Mouse (Mus musculus) cerebellum, postnatal 4 days (tissue): ENCODE measurements at regions not wholly inside any gene's neighbourhood (a gene's known extent, or its start where the extent isn't known, plus 50 kb on each side); places are given as distances from the start of the nearest gene placed in this dataset.
A peak's percentile ranks its signal among the peaks of the same experiment; 100 is the strongest.

Source experiments
- DNase-seq, 2 experiments: peaks; one replicate each; pipeline ENCODE4 v3.0.0; 2022; ENCODE audit warnings: low spot score in 2 of 2, mixed read lengths in 1 of 2

DNA sequence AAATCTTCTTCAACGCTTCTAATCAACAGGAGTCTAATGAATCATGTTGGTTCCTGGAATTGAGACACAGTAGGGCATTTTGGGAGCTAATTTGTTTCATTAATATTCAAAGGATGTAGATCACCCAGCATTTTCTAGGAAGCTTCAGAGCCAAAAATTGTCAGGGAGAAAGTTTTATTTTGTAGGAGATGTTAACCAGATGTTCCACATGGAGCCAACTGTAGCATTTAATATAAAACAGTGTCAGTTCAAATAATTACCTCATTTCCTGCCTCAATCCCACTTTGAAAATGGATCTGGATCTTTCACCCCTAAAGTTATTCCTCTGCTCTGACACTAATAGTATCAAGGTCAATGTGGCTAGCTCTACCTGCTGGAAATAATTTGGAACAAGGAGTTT lies 389.6 kb upstream of the Lmcd1 start:
- no peak for DNase-seq

DNA sequence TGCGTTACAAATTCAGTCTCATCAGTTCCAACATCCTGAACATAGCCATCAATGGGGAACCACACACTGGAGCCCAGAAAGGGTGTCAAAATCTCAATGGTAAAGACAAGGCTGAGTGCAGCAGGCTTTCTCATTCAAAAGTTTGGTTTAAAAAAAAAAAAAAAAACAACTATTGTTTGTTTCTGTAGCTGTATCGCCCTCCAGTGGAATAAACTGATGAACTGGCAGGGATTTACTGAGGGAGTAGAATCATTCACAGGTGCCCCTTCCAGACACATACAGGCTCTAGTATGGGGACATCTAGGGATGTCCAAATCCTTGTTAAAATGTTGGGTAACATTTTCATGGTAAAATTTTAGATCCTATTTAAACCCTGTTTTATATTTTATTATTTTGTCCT lies 361.6 kb upstream of the Lmcd1 start:
- no peak for DNase-seq

DNA sequence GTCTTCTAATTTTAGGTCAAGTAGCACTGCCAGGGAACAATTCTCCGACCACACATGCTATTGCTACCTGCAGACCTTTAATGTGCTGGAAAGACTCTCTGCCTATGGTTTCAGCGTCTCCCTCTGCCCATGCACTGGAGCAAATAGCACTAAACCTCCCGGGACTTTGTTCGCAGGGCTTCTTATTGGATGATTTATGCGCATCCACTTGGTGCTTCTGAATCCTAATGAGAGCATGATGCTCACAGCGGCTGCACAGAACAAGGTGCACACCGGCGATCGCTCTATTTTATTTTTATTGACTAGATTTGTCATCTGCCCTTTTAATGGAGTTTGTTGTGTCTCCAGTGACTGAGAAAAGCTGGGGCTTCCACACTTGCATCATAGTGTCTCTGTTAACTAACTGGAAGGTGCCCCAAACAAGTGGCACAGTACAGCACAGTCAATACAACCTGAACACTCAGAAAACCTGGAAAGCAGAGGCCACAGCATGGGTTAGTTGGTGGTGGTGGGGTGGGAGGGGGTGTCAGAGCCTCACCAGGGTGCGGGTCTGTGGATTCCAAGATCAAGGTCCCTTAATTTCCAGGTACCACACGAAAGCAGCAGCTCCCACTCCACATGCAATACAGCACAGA lies 359.7 kb upstream of the Lmcd1 start:
- no peak for DNase-seq

DNA sequence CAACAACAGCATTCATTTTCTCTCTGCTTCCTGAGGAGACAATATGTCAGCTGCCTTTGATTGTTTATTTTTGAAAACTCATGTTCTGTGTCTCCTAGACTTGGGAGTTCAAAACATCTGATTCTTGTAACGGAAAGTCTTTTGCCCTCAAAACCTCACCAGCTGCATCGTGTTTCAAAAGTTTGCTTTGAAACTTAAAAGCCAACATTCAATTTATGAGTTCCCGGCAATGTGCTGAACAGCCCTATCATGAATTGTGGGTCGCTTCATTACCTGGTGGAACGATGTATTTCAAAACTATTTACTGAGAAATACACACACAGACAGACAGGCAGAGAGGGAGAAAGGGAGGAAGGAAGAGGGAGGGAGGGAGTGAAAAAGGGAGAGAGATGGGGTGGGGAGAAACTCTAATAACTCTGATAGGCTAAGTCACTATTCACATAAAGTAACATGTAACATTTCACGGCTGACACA lies 356.3 kb upstream of the Lmcd1 start:
- no peak for DNase-seq

DNA sequence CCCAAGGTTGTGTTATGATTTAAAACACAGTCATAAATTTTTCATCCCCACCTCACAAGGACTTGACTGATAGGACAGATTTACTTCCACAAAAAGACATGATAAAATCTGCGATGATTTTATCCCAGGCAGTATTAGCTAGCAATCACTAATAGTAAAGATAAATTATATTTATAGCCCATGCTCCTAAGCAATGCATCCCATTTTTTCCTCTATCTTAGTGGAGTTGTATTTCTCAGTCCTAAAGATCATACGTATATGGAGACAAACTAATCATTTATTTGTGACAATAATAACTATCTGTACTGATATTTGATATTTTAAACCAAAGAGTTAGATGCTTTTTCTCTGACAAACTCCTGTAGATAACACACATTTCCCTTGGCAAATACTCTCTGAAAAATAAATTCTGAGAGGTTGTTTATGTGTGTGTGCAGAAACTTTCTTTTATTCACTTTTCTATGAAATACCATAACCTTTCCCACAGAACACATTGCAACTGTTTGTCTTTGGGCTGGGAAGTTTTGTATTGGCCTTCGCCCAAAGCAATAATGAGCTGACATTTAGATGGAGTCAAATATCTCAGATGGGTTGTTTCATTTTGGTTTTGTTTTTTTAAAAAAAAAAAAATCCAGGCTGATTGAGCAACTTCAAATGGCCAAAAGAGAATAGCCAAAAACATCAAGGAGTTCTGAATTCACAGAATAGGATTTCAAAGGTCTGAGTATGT lies 355.5 kb upstream of the Lmcd1 start:
- DNase-seq, result no peak

DNA sequence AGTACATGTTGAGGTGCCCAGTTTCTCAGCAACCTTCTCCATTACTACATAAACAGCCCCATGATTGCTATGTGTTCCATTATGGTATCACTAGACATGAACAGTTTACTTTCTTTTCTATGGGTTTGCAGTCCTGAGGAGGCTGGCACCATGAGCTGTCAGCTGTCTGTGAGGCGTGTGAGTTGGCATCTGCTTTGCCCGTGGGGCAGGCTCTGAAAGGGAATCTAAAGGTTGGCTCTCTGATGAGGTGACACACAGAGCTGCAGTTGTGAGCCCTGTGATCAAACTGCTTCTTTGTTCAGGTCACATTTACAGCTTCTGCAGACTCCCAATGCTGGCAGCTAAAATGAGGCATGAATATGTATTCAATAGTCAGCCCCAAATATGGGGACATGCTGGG lies 341.0 kb upstream of the Lmcd1 start:
- DNase-seq, result no peak

DNA sequence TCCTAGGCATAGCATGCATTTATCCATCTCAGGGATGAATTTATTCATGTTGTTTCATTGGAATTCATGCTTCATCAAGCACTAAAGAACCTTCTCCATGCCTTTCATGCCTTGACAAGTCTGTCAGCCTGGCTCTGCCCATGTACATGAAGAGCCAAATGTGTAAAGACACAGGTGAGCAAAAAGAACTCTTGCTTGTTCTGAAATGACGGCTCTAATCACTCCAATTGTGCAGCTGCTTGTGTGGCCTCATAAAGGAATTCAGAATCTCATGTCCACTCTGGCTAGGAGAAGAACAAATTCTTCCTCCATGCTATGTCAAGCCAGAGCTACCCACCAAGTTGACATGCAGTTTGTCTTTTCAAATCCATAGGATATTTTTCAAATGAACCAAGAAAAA lies 319.2 kb upstream of the Lmcd1 start:
- no peak for DNase-seq

DNA sequence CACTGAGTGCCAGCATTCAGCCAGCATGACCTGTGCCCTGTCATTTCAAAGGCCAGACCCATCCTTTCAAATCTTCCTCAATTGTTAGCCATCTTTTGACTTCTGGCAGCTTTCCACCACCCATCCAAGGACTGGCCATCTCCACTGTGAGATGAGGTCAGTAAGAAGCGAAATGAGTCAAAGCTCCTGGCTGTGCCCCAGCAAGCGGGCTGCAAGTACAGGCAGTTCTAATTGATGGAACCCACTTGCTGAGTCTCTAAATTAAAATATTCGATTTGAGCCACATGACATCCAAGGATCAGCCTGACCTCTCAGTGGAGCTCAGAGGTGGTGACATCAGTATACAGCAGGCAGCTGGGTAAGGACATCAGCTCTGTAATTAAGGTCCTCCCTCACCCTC lies 307.8 kb upstream of the Lmcd1 start:
- DNase-seq, result peak in 1 of 2 experiments; percentile 1

DNA sequence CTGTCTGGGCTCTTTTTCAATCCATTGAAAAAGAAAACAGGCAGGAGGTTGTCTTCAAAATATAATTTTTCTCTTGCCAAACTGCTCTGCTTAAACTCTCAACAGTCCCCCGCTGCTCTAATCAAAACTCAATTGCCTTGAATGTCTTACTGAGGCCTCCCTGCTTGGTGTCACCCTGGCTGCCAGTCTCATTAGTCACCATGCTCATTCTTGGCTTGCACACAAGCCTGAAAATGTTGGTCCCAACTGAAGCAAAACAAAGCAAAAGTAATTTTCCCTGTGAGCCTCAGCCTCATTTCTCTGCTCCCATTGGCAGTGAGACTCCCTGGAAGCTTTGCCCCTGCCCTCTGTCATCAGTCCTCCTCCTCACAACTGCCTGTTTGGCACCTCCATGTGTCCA lies 288.1 kb upstream of the Lmcd1 start:
- no peak for DNase-seq

DNA sequence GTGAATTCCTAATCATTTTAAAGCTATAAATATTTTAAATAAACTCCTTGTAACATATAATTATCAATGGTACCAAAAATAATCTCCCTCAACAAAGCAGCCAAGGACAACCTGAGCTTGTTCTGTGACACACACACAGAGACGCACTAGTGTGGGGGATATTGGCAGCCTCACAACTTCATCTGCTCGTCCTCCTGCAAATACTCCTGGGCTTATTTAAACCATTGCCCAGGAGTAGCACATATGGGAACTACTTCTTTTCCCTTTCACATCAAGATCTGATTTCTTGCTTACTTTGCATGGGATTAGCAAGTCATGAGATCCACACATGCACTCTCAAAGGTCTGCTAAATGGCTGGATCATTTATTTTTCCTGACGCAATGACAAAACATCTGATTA lies 277.7 kb upstream of the Lmcd1 start:
- DNase-seq, result no peak

DNA sequence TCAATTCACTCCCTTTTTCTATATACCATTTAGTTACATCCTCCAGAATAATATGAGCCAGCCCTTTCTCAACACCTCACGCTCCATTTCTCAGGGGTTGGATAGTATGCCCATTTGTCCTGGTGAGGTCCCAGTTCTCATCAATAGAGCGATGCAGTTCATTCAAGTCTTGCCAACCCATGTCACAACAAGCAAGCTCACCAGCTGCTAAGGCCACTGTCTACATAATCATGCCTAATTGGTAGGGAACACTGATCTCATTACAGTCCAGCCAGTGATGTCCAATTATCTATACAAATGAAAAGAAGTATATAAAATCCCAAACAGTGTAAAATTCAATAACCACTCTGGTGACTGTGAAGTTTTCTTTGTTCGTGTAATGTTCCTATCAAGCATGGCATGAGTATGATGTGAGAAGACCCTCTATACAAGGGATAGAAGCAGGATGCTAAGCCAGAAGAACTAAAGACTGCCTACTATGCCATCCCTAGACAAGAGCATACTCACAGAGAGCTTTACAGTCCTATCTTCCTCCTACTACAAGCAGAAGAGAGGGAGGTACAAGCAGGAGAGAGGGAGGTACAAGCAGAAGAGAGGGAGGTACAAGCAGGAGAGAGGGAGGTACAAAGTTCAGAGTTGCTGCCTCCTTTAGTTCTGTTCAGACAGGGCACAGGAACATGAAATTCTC lies 269.6 kb upstream of the Lmcd1 start:
- no peak for DNase-seq

DNA sequence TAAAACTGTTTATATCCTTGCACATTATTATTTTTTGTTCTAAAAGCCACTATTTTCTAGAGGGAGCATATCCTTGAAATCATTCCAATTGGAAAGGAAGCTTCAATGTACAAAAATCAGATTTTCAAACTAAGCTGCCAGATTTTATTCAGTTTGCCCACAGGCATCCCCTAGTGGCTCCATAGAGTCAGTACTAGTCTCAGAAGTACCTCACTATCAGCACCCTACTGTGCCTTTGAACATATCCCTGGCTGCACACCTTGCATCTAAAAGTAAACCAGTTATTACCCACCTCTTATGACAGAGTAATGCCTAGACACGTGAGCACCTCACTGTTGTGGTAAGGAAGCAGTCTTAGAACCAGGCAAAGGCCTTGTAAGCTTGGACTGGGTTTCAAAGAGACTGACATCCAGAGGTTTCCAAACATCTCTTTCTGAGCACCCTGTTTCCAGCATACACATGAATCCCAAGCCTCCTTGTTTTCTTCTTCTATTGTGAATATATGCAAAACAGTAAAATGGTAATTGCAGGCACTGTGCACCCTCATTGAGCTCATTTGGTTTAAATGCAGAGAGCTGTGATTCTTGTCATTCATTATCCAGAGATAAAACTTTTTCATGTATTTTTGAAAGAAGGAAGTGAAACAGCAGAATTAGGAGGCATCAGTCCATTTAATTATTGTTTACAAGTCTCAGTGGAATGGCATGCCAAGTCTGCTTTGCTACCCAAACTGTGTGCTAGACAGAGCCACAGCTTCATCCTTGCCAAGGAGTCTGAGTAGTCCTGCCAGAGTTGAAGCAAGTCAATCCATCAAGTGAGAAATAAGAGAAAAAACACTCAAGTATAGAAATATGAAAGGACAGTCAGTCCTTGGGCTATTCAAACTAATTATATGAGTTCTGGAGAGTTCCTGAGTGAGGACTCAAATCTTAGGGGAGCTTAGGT lies 247.0 kb upstream of the Lmcd1 start:
- DNase-seq, result no peak

DNA sequence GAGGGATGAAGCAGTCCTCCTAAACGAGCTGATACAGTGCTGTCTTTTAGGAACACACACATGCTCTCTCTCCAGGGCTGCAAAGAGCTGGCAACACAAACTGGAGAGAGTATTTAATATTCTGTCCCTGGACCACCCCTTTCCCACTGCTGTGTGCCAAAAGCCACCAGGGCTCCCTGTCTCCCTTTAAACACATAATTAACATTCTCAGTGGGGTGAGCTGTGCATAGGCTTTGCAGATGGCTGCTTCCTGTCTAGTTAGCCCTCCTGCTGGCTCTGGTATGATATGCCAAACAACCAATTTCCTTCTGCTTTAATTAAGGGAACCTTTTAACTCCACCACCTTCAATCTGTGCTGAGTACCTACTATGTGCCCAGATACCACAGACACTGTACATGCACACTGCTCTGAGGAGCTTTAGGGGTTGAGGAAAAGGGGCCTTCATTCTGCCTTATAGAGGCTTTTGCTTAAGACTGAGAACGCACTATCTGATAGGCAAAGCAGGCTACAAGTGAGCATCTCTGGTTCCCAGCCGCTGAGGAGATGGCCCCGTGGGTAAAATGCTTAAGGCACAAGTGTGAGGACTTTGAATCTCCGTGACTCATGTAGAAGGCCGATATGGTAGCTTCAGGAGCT lies 222.9 kb upstream of the Lmcd1 start:
- DNase-seq, result peak in 1 of 2 experiments; percentile 52

DNA sequence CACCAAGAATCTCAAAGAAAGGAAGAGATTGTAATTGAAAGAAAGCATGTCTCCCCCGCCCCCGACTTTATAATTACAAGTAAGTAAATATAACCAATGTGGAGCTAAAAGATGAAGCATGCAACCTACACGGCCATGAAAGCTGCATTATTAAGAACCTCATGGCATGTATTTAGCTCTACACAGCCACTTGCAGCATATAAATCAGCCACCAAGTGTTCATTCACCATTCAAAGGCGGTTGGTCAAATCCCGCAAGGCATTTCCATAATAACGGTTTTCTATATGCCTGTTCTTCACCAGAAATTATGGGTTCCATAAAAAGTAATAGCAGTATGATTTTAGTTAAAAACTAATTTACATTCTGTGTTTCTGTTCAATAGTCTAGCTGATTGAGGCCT lies 221.4 kb upstream of the Lmcd1 start:
- no peak for DNase-seq

DNA sequence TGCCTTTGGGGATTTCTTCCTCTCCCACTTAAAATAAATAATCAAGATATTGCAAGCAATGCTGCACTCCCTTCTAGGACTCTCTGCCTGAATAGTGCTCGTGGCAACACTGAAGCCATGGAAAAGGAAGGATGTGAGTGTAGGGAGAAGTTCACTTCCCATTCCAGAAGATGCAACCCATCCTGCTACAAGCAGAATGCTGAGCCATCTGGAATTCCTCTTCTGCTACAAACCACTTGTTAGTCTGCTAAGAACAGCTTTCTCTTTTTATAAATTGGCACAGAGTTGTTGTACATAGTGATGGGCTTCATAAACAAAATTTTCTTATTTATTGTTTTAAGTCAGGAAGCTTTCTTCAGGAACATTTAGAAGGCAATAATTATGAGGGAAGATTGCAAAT lies 215.7 kb upstream of the Lmcd1 start:
- no peak for DNase-seq

DNA sequence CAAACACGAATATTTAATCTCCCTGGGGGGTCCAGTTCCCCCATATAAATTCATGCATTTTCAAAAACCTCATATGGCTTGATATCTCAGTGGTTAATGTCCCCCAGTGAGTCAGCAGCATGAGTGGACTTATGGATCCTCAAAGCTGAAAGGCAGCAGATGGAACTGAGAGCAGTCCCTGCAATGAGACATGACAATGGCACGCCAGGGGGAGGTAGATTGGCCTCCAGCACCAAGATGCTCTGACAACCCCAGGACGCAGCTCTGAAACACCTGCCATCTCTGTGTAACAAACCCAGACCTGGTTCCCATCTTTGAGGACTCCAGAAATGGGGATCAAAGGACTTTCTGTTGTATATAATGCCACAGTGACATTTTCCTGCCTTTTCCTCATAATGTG lies 210.6 kb upstream of the Lmcd1 start:
- DNase-seq, result peak in 1 of 2 experiments; percentile 6

DNA sequence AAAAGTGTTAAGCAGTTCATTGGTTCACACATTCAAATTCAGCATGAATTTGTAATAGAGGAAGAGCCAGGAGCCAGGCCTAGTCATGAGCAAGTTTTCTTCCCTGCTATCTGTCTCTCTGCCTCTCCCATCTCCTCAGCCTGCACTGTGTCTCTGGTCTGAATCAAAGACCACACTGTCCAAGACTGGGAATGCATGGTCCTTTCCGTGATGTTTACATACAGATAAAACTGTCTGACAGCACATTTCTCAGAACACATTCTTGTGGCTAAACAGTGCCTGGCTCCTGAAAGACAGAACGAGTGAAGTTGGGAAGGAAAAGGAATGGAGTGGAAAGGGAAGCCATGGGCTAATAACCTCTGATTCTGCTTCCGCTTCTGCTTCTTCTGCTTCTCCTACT lies 183.0 kb upstream of the Lmcd1 start:
- DNase-seq, result no peak

DNA sequence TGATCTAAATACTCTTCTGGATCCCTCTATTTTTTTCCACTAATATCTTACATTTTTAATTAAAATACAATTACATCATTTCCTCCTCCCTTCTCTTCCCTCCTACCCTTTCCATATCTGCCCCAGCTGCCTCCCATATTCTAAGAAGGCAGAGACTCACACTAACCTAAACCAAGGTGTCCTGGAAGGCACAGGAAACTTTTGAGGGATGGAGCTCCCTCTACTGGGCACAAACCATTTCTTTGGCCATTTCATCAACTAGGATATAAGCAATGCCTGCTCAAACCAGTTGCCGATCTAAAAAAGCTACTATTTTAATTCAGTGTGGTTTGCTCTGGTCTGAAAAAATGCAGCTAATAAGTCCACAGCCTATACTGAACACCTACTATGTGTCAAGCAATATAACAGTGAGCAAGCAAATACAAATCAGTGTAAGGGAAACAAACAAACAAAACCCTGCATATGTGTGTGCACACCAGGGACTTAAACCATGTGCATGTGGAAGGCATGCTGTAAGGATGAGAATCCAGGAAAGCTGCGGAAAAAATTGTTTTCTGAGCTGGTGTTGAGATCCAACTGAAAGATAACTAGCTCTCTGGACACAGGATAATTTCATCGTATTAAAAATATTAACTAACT lies 182.3 kb upstream of the Lmcd1 start:
- peak; percentile 42 to 68 for DNase-seq

DNA sequence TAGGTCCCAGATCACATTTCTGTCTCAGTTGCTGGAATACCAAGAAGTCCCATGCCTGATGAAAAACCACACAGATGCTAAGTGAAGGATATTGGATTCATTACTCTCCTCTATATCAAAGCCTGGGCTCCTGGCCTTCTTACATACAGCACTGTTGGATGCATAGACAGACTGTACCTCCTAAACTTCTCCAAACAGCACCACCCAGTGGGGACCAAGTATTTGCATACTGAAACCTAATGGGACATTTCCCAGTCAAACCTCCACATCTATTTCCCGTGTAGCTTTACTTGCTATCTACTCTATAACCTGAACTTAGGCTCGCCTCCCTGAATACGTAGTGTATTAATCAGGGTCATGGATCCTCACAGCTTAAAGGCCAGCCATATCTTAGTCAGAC lies 180.3 kb upstream of the Lmcd1 start:
- no peak for DNase-seq

DNA sequence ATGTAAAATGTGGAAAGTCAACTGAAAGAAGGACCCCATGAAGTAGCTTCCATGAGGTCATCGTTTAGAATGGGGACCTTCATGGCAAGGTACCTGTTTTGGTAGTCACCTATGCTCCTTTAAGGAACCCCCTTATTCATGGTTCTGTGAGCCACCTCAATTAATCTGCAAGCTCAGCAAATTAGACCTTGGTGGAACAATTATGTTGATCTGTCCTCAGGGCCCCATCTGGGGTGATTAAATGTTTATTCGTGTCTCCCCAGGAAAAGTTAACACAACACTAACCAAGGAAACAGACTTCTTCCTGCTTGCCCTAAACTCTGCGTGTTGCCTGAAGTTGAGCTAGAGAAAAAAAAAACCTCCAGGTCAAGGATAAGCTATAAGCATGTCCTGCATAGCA lies 175.9 kb upstream of the Lmcd1 start:
- DNase-seq, result no peak

DNA sequence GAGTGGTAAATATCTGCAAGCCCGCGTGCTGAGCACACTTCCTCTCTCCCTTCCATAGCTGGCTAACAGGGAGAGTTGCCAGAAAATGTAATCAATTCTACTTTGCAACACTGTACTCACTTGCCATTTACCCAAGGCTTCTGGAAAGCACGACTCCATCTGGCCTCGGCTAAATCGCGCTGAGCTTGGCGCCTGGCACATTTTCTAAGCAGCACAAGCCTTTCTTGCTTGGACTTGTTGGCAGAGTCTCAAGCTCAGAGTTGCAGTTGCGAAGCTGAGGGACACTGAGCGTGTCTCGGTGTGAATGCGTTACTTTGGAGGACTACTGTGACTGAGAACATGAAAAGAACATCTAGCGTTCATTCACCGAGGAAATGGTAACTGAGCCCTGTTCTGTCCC lies 164.9 kb upstream of the Lmcd1 start:
- DNase-seq, result peak in 1 of 2 experiments; percentile 20
